Mouse (Mus musculus) midbrain, embryonic 15.5 days (tissue): Measurements from ENCODE around the gene Usp54. TPM values are rescaled to one million over a fixed set of nuclear protein-coding genes. Genes with fewer than 3 reads are reported as not detected.

Experiments
- ATAC-seq: fragments of 200-750 bp; cut with Nextera tagmentation; replicated peaks from 2 replicates; pipeline ENCODE4 v1.8.0; 2017; ENCODE audit warnings: moderate TSS enrichment
- H3K27ac ChIP-seq: fragments of 300-500 bp; sonication (generic); 2 replicates; pipeline ENCODE4 v1.5.1; 2015; ENCODE audit warnings: mild to moderate bottlenecking, inconsistent platforms
- H3K27me3 ChIP-seq: fragments of 300-500 bp; sonication (generic); replicated peaks from 2 replicates; pipeline ENCODE4 v1.6.1; 2015; ENCODE audit warnings: inconsistent platforms
- H3K36me3 ChIP-seq: fragments of 300-500 bp; sonication (generic); replicated peaks from 2 replicates; pipeline ENCODE4 v1.6.1; 2015; ENCODE audit warnings: inconsistent platforms
- H3K4me1 ChIP-seq: fragments of 300-500 bp; sonication (generic); 2 replicates; pipeline ENCODE4 v1.6.1; 2015; ENCODE audit warnings: inconsistent platforms
- H3K4me2 ChIP-seq: fragments of 300-500 bp; sonication (generic); 2 replicates; pipeline ENCODE4 v1.6.1; 2015; ENCODE audit warnings: inconsistent platforms, mild to moderate bottlenecking, moderate library complexity
- H3K4me3 ChIP-seq: fragments of 300-500 bp; sonication (generic); 2 replicates; pipeline ENCODE4 v1.5.1; 2015; ENCODE audit warnings: mild to moderate bottlenecking, inconsistent platforms
- H3K9ac ChIP-seq: fragments of 300-500 bp; sonication (generic); 2 replicates; pipeline ENCODE4 v1.6.1; 2015; ENCODE audit warnings: mild to moderate bottlenecking, inconsistent platforms
- H3K9me3 ChIP-seq: fragments of 300-500 bp; sonication (generic); 2 replicates; pipeline ENCODE4 v1.6.1; 2016; ENCODE audit warnings: inconsistent platforms
- WGBS: fragments of 180-500 bp; shearing (Covaris S2); methylation state at CpG from one replicate; pipeline ENCODE4 v1.1.7; 2015; ENCODE audit warnings: mixed read lengths; 5-methylcytosine and 5-hydroxymethylcytosine counted together
- polyA plus RNA-seq: library from polyadenylated mRNA; unstranded; fragments of >200 nt; fragmentation: Nextera tagmentation; extraction: Ambion mirVana; gene quantifications from 2 replicates; pipeline ENCODE4 v1.2.1, GENCODE M21; 2015

The Usp54 gene
- polyA plus RNA-seq, 1 experiment from 2014 or later, result 14.5 TPM

- Histone ChIP-seq H3K36me3 (no peaks in the 10 kb centered on the region), H3K4me1 (no peaks in the 10 kb centered on the region), H3K27ac (no peak overlapping the region), H3K9ac (no peak overlapping the region), H3K4me2 (no peak overlapping the region), H3K4me3 (no peak overlapping the region), H3K27me3 (no peaks in the 10 kb centered on the region), H3K9me3 (no peaks in the 10 kb centered on the region)
- WGBS, result 85% methylated on average over 2 of the region's 2 CpGs
- ATAC-seq, result no peak
Observed at GRCm38 (mm10) chr14:20621903-20622302, 19.0 kb downstream of the Usp54 start.

- Histone ChIP-seq H3K4me2 (no peak overlapping the region), H3K36me3 (no peaks in the 10 kb centered on the region), H3K4me3 (no peak overlapping the region), H3K9ac (no peak overlapping the region), H3K4me1 (0 out of 2 replicates have a peak, but pooled peaks cover 2% of the 10 kb centered on the region), H3K27me3 (no peaks in the 10 kb centered on the region), H3K27ac (no peak overlapping the region), H3K9me3 (no peaks in the 10 kb centered on the region)
- no peak for ATAC-seq
Observed at GRCm38 (mm10) chr14:20619131-20619530, 21.7 kb downstream of the Usp54 start.

- H3K36me3 ChIP-seq, result no peaks in the 10 kb centered on the region
- no peak overlapping the region for H3K9ac ChIP-seq
- no peaks in the 10 kb centered on the region for H3K27me3 ChIP-seq
- ATAC-seq, result no peak
- H3K27ac ChIP-seq, result no peak overlapping the region
- 0 out of 2 replicates have a peak, but pooled peaks cover 2% of the 10 kb centered on the region for H3K4me1 ChIP-seq
- 78% methylated on average over 5 of the region's 5 CpGs for WGBS
- no peak overlapping the region for H3K4me2 ChIP-seq
- H3K4me3 ChIP-seq, result no peak overlapping the region
- H3K9me3 ChIP-seq, result no peaks in the 10 kb centered on the region
Observed at GRCm38 (mm10) chr14:20618211-20618610, 22.7 kb downstream of the Usp54 start.

- no peaks in the 10 kb centered on the region for H3K36me3 ChIP-seq
- no peak for ATAC-seq
- no peaks in the 10 kb centered on the region for H3K9me3 ChIP-seq
- no peak overlapping the region for H3K9ac ChIP-seq
- 20% methylated on average over 2 of the region's 2 CpGs for WGBS
- no peak overlapping the region for H3K4me2 ChIP-seq
- H3K4me3 ChIP-seq, result no peak overlapping the region
- 0 out of 2 replicates have a peak, but pooled peaks cover 2% of the 10 kb centered on the region for H3K4me1 ChIP-seq
- H3K27ac ChIP-seq, result no peak overlapping the region
- H3K27me3 ChIP-seq, result no peaks in the 10 kb centered on the region
Observed at GRCm38 (mm10) chr14:20616421-20616820, 24.4 kb downstream of the Usp54 start.

GRCm38 (mm10) chr14:20615075-20615474 lies 25.8 kb downstream of the Usp54 start:
- ATAC-seq, result no peak
- Histone ChIP-seq H3K4me2 (no peak overlapping the region), H3K4me1 (0 out of 2 replicates have a peak, but pooled peaks cover 2% of the 10 kb centered on the region), H3K27me3 (no peaks in the 10 kb centered on the region), H3K36me3 (no peaks in the 10 kb centered on the region), H3K27ac (no peak overlapping the region), H3K4me3 (no peak overlapping the region), H3K9me3 (no peaks in the 10 kb centered on the region), H3K9ac (no peak overlapping the region)
- WGBS, result 99% methylated on average over 2 of the region's 2 CpGs

GRCm38 (mm10) chr14:20612820-20613219 lies 28.0 kb downstream of the Usp54 start:
- Histone ChIP-seq H3K9me3 (no peaks in the 10 kb centered on the region), H3K36me3 (no peaks in the 10 kb centered on the region), H3K27me3 (no peaks in the 10 kb centered on the region), H3K4me1 (0 out of 2 replicates have a peak, but pooled peaks cover 2% of the 10 kb centered on the region), H3K27ac (no peak overlapping the region), H3K4me2 (no peak overlapping the region), H3K4me3 (no peak overlapping the region), H3K9ac (no peak overlapping the region)
- 91% methylated on average over 1 of the region's 1 CpGs for WGBS
- ATAC-seq, result no peak

GRCm38 (mm10) chr14:20610146-20610545 lies 30.7 kb downstream of the Usp54 start:
- Histone ChIP-seq H3K27me3 (no peaks in the 10 kb centered on the region), H3K4me2 (no peak overlapping the region), H3K4me3 (no peak overlapping the region), H3K9ac (no peak overlapping the region), H3K36me3 (no peaks in the 10 kb centered on the region), H3K9me3 (no peaks in the 10 kb centered on the region), H3K4me1 (no peaks in the 10 kb centered on the region), H3K27ac (no peak overlapping the region)
- no peak for ATAC-seq
- WGBS, result 91% methylated on average over 4 of the region's 4 CpGs

- no peaks in the 10 kb centered on the region for H3K36me3 ChIP-seq
- no peaks in the 10 kb centered on the region for H3K4me1 ChIP-seq
- H3K9me3 ChIP-seq, result no peaks in the 10 kb centered on the region
- H3K4me3 ChIP-seq, result no peak overlapping the region
- H3K27me3 ChIP-seq, result no peaks in the 10 kb centered on the region
- no peak overlapping the region for H3K27ac ChIP-seq
- no peak overlapping the region for H3K4me2 ChIP-seq
- H3K9ac ChIP-seq, result no peak overlapping the region
- no peak for ATAC-seq
- WGBS, result 94% methylated on average over 3 of the region's 3 CpGs
Observed at GRCm38 (mm10) chr14:20609519-20609918, 31.3 kb downstream of the Usp54 start.

GRCm38 (mm10) chr14:20607396-20608126 lies 33.3 kb downstream of the Usp54 start:
- Histone ChIP-seq H3K36me3 (no peaks in the 10 kb centered on the region), H3K4me1 (no peaks in the 10 kb centered on the region), H3K9ac (no peak overlapping the region), H3K4me3 (no peak overlapping the region), H3K27ac (no peak overlapping the region), H3K27me3 (no peaks in the 10 kb centered on the region), H3K9me3 (no peaks in the 10 kb centered on the region), H3K4me2 (no peak overlapping the region)
- WGBS, result 85% methylated on average over 9 of the region's 9 CpGs
- no peak for ATAC-seq

- Histone ChIP-seq H3K9ac (no peak overlapping the region), H3K4me1 (no peaks in the 10 kb centered on the region), H3K36me3 (no peaks in the 10 kb centered on the region), H3K4me3 (no peak overlapping the region), H3K9me3 (no peaks in the 10 kb centered on the region), H3K27ac (no peak overlapping the region), H3K4me2 (no peak overlapping the region), H3K27me3 (no peaks in the 10 kb centered on the region)
- no peak for ATAC-seq
- WGBS, result 97% methylated on average over 1 of the region's 1 CpGs
Observed at GRCm38 (mm10) chr14:20601287-20601686, 39.6 kb downstream of the Usp54 start.

GRCm38 (mm10) chr14:20600203-20600602 lies 40.7 kb downstream of the Usp54 start:
- Histone ChIP-seq H3K9me3 (no peaks in the 10 kb centered on the region), H3K4me2 (no peak overlapping the region), H3K36me3 (no peaks in the 10 kb centered on the region), H3K4me3 (no peak overlapping the region), H3K9ac (no peak overlapping the region), H3K4me1 (no peaks in the 10 kb centered on the region), H3K27me3 (no peaks in the 10 kb centered on the region), H3K27ac (no peak overlapping the region)
- WGBS, result 66% methylated on average over 2 of the region's 2 CpGs
- no peak for ATAC-seq

- Histone ChIP-seq H3K36me3 (no peaks in the 10 kb centered on the region), H3K27ac (no peak overlapping the region), H3K4me2 (no peak overlapping the region), H3K4me1 (no peaks in the 10 kb centered on the region), H3K9ac (no peak overlapping the region), H3K27me3 (no peaks in the 10 kb centered on the region), H3K9me3 (no peaks in the 10 kb centered on the region), H3K4me3 (no peak overlapping the region)
- WGBS, result 92% methylated on average over 2 of the region's 2 CpGs
- ATAC-seq, result no peak
Observed at GRCm38 (mm10) chr14:20599542-20599941, 41.3 kb downstream of the Usp54 start.

GRCm38 (mm10) chr14:20595781-20596180 lies 45.1 kb downstream of the Usp54 start:
- no peaks in the 10 kb centered on the region for H3K27me3 ChIP-seq
- H3K9me3 ChIP-seq, result no peaks in the 10 kb centered on the region
- 35% methylated on average over 3 of the region's 3 CpGs for WGBS
- H3K9ac ChIP-seq, result no peak overlapping the region
- no peak overlapping the region for H3K4me2 ChIP-seq
- no peaks in the 10 kb centered on the region for H3K4me1 ChIP-seq
- no peaks in the 10 kb centered on the region for H3K36me3 ChIP-seq
- no peak for ATAC-seq
- no peak overlapping the region for H3K4me3 ChIP-seq
- H3K27ac ChIP-seq, result no peak overlapping the region
